Mouse (Mus musculus): ENCODE data around the gene Vasp. TPM values are rescaled to one million over a fixed set of nuclear protein-coding genes. Genes with fewer than 3 reads are reported as not detected.

Gene Vasp
- polyA plus RNA-seq, 1 experiment, result 13.4 TPM

DNA sequence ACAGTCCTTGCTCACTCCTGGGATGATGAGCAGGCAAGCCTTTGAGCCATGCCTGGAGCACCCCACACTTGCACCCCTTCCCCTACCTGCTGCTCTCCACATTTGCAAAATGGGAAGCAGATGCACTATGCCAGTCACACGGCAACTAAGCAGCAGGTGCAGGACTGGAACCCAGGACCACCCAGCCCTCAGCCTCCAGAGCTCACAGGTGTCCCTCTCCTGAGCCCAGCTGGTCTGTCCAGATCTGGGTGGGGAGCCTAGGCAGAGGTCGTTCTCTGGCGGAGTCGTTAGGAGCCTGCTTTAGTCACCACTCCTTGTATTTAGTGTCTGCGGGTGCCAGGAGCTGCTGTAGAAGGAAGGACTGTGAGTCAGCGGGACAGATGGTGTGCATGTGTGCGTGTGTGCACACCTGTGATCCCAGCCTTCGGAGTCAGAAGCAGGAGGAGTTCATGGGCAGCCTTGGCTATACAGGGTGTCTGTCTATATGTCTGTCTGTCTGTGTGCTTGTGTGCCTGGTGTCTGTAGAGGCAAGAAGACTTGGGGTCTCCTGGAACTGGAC lies 30.6 kb downstream of the Vasp start:
- H3K4me1 ChIP-seq (ENCODE audit: control insufficient read depth, insufficient read depth, insufficient read length, low read length), result peaks cover 5% of the 10 kb centered on the region
- no peak overlapping the region for H3K4me3 ChIP-seq (ENCODE audit: insufficient read depth, low read depth, low read length)
- H3K27ac ChIP-seq (replicated peaks; ENCODE audit: low read depth, low read length), result no peak overlapping the region

DNA sequence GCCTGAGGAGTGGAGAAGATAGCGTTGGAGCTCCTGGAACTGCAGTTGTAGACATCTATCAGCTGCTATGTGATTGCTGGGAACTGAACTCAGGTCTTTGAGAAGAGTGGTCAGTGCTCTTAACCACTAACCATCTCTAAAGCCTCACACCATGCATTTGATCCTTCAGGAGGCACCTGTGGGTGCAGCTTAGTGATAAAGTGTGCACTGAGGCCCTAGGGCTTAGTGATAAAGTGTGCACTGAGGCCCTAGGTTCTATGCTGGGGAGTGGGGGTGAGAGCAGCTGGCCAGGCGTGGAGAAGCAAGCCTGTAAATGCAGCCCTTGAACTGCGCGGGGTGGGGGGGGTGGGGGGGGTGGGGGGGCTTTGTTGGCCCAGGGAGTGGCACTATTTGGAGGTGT lies 31.6 kb downstream of the Vasp start:
- no peak overlapping the region for H3K27ac ChIP-seq (replicated peaks; ENCODE audit: low read depth, low read length)
- H3K4me3 ChIP-seq (ENCODE audit: insufficient read depth, low read depth, low read length), result no peak overlapping the region
- H3K4me1 ChIP-seq (ENCODE audit: control insufficient read depth, insufficient read depth, insufficient read length, low read length), result peaks cover 10% of the 10 kb centered on the region

DNA sequence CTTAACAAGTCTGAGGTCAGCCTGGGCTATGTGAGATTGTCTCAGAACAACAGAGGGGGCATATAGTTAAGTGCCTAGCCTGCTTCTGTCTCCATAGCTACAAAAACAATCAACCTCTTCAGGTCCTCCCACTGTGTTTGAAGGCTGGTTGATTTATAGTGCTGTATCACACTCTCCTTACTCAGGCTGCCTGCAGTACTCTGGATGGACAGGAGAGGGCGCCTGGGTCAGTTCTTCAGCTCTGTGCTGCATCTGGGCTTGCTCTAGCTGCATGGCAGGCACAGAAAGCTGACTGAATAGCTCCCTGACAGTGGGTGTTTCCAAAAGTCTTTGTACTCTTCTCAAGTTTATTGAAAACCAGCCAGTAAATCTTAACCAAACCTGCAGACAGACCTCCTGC lies 32.2 kb downstream of the Vasp start:
- H3K27ac ChIP-seq (replicated peaks; ENCODE audit: low read depth, low read length), result no peak overlapping the region
- H3K4me1 ChIP-seq (ENCODE audit: control insufficient read depth, insufficient read depth, insufficient read length, low read length), result peaks cover 14% of the 10 kb centered on the region
- no peak overlapping the region for H3K4me3 ChIP-seq (ENCODE audit: insufficient read depth, low read depth, low read length)

DNA sequence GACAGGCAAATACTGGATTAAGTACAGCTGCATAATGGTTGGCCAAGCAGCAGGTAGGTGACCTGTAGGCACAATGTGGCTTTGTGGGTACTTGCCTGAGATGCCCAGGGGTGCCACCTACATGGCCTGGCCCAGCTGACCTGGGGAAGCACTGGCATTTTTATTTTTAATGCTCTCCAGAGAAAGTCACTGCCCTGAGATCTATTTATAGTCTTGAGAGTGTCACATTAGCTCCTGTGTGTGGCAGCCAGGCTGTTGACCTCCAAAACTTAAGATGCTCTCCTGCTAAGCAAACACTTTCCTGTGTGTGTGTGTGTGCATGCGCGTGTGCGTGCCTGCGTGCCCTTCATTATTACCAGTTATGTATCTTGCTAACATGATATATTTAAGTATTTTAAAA lies 33.3 kb downstream of the Vasp start:
- H3K27ac ChIP-seq (replicated peaks; ENCODE audit: low read depth, low read length), result no peak overlapping the region; the same call in 1 of the 2 replicates
- no peak overlapping the region for H3K4me3 ChIP-seq (ENCODE audit: insufficient read depth, low read depth, low read length)
- peaks cover 14% of the 10 kb centered on the region for H3K4me1 ChIP-seq (ENCODE audit: control insufficient read depth, insufficient read depth, insufficient read length, low read length)

DNA sequence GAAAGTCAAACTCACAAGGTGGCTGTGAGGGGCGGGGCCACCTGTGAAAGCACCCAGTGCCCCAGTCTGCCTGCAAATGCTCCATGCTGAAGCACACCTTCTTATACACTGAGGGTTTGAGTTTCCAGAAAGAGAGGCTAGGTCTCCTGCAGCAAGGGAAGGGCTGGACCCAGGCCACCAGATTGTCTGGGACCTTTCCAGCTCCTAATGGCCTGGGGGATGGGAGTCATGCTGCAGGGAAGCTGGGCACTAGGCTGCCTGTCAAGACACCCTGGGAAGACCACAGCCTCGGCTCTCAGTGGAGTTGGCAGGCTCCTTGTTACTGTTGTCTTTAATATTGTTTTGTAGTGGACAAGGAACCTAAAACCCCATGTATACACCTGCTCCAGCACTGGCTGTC lies 35.2 kb downstream of the Vasp start:
- H3K27ac ChIP-seq (replicated peaks; ENCODE audit: low read depth, low read length), result no peak overlapping the region
- H3K4me1 ChIP-seq (ENCODE audit: control insufficient read depth, insufficient read depth, insufficient read length, low read length), result peaks cover 14% of the 10 kb centered on the region
- H3K4me3 ChIP-seq (ENCODE audit: insufficient read depth, low read depth, low read length), result no peak overlapping the region

DNA sequence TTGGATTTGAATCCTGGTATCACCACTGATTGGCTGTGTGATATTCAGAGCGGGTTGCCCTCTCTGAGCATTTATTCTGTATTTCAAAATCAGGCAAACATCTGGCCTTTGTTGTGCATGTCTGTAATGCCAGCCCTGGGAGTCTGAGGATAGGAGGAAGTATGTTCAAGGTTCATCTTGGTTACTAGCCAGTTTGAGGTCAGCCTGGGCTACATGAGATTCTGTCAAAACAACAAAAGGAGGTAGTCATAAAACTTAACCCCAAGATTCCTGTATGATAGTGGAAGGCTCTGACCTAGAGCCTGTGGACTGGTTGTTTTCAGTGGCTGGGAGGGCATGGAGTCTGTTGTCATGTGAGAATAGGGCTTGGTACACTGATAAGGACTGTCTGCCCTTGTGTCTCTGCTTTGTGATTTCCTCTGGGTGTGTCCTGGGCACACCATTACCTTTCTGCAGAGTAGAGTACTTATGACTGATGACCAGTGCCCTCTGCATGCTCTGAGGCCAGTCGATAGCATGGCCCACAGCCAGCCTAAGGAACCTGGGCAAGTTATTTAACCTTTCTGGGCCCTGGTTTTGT lies 36.4 kb downstream of the Vasp start:
- H3K27ac ChIP-seq (replicated peaks; ENCODE audit: low read depth, low read length), result no peak overlapping the region
- peaks cover 14% of the 10 kb centered on the region for H3K4me1 ChIP-seq (ENCODE audit: control insufficient read depth, insufficient read depth, insufficient read length, low read length)
- H3K4me3 ChIP-seq (ENCODE audit: insufficient read depth, low read depth, low read length), result no peak overlapping the region

DNA sequence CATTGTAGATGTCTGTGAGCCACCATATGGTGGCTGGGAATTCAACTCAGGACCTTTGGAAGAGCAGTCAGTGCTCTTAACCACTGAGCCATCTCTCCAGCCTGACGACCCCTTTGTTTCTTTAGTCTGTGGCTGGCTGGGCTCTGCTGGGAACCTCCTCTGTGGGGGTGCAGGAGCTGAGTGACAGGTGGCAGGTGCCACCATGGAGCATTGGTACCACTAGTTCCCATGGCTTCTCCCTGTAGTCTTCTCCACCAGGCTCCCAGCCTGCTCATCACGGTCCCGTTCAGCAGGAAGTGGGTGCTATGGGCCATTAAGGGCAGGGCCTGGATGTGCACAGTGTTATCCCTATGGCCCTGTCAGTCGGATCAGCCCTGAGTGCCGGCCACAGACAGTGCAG lies 37.0 kb downstream of the Vasp start:
- no peak overlapping the region for H3K27ac ChIP-seq (replicated peaks; ENCODE audit: low read depth, low read length)
- peaks cover 14% of the 10 kb centered on the region for H3K4me1 ChIP-seq (ENCODE audit: control insufficient read depth, insufficient read depth, insufficient read length, low read length)
- no peak overlapping the region for H3K4me3 ChIP-seq (ENCODE audit: insufficient read depth, low read depth, low read length)

DNA sequence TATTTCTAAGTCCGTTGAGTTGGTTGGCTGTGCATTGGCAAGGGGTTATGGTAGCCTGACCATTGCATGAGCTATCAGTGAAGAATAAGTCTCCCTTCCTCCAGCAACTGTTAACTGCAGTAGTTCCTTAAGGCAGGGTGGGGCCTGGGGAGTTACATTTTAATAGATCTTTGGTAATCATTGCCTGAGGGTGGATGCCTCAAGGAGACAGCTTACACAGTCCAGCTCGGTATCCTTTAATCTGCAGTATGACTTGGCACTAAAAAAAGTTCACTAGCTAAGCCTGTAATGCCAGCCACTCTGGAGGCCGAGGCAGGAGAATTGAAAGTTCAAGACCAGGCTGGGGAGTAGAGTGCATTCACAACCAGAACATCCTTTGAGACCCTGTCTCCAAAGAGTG lies 39.8 kb downstream of the Vasp start:
- Histone ChIP-seq H3K4me3 (ENCODE audit: insufficient read depth, low read depth, low read length) (no peak overlapping the region), H3K4me1 (ENCODE audit: control insufficient read depth, insufficient read depth, insufficient read length, low read length) (peaks cover 13% of the 10 kb centered on the region), H3K27ac (replicated peaks; ENCODE audit: low read depth, low read length) (no peak overlapping the region)

DNA sequence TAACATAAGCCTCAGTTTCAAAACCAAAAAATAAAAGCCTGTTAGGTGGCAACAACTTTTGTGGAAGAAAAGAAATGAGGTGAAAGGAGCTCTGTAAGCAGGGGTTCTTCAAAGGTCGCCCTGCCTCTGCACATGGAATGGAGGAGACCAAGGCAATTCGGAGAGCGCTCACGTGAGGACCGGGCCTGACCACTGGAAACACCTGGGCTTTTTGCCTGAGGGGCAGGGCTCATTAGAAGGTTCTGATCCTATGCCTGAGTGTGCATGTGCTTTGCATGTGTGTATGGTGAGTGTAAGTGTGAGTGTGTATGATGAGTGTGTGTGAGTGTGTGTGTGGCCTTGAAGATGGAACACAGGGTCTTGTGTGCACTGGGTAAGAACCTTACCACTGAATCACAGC lies 40.7 kb downstream of the Vasp start:
- Histone ChIP-seq H3K27ac (replicated peaks; ENCODE audit: low read depth, low read length) (no peak overlapping the region), H3K4me1 (ENCODE audit: control insufficient read depth, insufficient read depth, insufficient read length, low read length) (peaks cover 8% of the 10 kb centered on the region), H3K4me3 (ENCODE audit: insufficient read depth, low read depth, low read length) (no peak overlapping the region)

DNA sequence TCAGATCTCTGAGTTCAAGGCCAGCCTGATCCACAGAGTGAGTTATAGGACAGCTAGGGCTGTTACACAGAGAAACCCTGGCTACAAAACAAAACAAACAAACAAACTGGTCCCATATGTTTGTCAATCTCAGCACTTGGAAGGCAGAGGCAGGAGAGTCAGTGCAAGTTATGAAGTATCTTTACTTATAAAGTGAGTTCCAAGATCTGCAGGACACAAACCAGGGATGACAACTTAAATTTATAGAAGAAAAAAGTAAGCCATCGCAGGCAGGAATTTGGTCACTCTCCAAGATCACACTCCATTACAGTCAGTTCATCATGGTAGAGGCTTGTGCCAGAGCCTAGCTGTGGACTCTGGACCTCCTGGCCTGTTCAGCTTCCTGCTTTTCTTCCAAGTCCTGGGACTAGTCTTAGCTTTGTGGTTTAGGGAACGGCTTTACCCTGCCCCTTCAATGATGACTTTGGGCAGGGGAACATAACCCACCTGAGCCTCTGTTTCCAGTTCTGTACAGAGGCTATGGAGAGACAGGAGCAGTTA lies 41.5 kb downstream of the Vasp start:
- no peak overlapping the region for H3K27ac ChIP-seq (replicated peaks; ENCODE audit: low read depth, low read length)
- H3K4me3 ChIP-seq (ENCODE audit: insufficient read depth, low read depth, low read length), result no peak overlapping the region
- peaks cover 6% of the 10 kb centered on the region for H3K4me1 ChIP-seq (ENCODE audit: control insufficient read depth, insufficient read depth, insufficient read length, low read length)

DNA sequence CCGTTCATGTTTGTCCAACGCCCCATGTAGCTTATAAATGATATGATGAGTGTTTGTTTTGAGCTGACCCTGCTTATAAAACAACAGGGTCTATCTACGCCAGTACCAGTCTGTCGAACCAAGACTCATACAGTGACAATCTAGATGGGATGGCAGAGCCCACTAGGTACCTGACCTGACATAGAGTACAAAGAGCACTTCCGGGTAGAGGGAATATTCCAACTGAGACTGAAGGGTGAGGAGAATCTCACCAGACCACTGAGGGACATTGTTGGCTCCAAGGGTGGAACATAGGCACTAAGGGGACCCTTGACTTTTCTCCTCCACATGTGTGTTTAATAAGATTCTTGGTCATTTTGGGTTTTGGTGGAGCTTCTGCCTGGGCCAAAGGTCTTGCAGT lies 42.2 kb downstream of the Vasp start:
- Histone ChIP-seq H3K4me1 (ENCODE audit: control insufficient read depth, insufficient read depth, insufficient read length, low read length) (peaks cover 6% of the 10 kb centered on the region), H3K27ac (replicated peaks; ENCODE audit: low read depth, low read length) (peak overlapping the region; percentile 55; the same call in 1 of the 2 replicates), H3K4me3 (ENCODE audit: insufficient read depth, low read depth, low read length) (peak overlapping the region; percentile 71)

DNA sequence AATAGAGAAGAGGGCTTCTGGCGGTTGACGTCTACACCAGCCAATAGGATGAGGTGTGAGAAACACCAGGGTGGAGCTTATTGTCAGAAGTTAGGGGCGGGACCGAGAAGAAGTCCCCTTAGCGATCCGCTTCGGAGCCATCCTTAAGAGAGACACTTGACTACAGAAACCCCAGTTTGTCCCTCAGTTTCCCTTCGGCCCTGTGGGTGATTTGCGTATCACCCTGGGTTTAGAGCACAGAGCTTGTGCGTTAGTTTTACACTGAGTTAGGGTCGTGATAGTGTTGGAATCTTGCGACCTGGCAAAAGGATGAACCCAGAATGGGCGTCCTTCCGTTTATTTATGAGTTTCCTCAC lies 42.8 kb downstream of the Vasp start:
- H3K4me3 ChIP-seq (ENCODE audit: insufficient read depth, low read depth, low read length), result peak overlapping the region; percentile 71
- peaks cover 7% of the 10 kb centered on the region for H3K4me1 ChIP-seq (ENCODE audit: control insufficient read depth, insufficient read depth, insufficient read length, low read length)
- peak overlapping the region; percentile 55 for H3K27ac ChIP-seq (replicated peaks; ENCODE audit: low read depth, low read length)

DNA sequence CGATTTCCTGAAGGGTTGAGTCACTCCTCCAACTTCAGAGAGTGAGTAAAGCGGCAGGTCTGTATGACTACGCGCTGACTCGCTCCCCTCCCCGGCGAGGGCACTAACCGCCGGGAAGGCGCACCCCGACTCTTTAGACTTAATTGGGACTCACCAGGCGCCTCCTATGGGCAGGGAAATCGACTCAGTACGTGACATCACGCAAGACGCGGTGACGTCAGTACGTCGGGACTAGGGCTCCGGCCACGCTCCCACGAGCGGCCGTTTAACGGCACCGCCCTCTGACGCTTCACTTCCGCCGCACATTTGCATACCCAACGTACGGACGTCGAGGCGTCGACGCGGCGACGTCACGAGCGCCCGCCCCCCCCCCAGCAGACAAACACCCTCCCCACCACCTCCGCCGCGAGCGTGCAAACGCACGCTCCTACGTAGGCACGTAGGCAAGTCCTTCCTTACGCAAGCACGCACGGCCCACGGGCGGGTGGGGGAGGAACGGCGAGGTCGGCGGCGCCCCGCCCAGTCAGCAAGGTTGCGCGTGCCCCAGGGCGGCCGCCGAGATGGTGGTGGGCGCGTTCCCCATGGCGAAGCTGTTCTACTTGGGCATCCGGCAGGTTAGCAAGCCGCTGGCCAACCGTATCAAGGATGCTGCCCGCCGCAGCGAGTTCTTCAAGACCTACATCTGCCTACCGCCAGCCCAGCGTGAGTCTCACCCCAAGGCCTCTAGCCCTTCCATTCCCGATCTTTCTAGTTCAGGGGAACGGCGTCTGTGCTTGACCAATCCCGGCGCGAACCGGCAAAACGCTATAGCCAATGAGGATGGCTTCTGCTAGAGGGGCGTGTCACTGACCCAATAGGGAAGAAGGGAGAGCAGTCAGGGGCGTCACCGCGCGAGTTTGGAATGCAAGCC lies 43.5 kb downstream of the Vasp start, which contains the start of gene Opa3:
TSS of gene Opa3 (plus strand) at position 452 of the 910 bp plus-strand sequence.
- peaks cover 7% of the 10 kb centered on the region for H3K4me1 ChIP-seq (ENCODE audit: control insufficient read depth, insufficient read depth, insufficient read length, low read length)
- peak within 1 kb of the TSS; percentile 73 for H3K4me3 ChIP-seq (ENCODE audit: insufficient read depth, low read depth, low read length)
- H3K27ac ChIP-seq (replicated peaks; ENCODE audit: low read depth, low read length), result peak within 1 kb of the TSS; percentile 97

DNA sequence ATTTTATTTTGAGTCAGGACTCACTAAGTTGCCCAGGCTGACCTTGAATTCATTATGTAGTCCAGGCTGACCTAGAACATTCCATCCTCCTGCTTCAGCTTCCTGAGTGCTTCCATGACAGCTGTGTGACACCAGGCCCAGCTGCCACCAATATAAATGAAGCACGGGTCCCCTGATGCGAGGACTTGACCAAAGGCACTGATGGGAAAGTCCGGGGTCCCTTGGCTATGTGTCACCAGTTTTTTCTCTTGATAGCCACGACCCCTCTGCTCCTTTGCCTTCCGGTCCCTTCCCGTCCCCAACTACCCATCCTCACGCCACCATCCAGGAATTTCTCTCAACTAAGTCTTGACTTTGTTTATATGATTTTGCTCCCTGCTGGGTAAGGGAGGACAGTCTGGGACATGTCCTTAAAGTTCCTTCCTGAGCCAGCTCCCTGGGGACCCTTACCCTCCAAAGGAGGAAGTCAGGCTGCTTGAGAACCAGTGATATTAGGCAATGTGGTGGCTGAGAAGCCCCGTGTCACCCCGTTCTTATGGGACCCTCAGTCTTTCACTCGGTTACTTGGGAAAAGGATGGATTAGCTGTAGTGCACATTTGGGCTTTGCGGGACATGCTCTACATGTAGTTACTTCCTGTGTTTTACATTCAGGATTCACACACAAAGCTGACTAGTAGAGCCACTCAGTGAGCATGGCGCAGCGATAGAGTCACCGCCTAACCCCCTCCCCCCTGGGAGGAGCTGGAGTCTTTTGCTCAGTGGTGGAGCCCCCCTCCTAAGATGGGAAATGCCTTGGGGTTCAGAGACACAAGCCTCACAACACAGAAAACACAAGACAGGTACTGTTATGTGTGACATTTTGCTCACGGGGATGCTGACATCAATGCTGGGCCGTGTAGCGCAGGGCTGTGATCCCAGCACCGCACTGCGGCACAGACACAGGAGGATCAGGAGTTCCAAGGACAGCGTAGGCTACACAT lies 44.5 kb downstream of the Vasp start:
- Histone ChIP-seq H3K4me1 (ENCODE audit: control insufficient read depth, insufficient read depth, insufficient read length, low read length) (peaks cover 7% of the 10 kb centered on the region), H3K4me3 (ENCODE audit: insufficient read depth, low read depth, low read length) (peak overlapping the region; percentile 61), H3K27ac (replicated peaks; ENCODE audit: low read depth, low read length) (peak overlapping the region; percentile 82)
